Mouse (Mus musculus) CD4-positive, CD25-positive, alpha-beta regulatory T cell (primary cell): Measurements from ENCODE around the gene Olfr1269. TPM values are rescaled to one million over a fixed set of nuclear protein-coding genes. Genes with fewer than 3 reads are reported as not detected.

Experiments
- polyA plus RNA-seq: library from polyadenylated mRNA; unstranded; fragments of 100-300 nt; shearing (Covaris generic); gene quantifications from one replicate; pipeline ENCODE4 v1.2.1, GENCODE M21; 2017

Gene Olfr1269
- not detected for polyA plus RNA-seq

DNA sequence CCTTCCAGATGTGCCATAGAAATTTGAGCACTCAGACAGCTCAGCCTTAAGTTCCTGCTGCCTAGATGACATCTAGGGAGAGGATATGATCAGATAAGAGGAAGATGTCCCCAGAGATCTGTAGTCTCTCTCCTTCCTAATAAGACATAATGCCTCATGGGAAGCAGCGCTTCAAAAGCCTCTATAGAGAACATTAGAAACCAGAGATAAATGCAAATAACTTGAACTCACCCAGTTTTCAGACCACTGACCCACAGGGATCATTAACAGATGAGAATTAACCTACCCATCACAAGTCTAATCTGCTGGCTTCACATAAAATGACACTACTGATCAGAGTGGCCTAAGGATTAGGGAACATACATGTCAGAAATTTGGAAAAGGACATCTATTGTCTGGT, at the start of gene Olfr1269:
Olfr1269 (minus strand) TSS at position 101 of the 400 bp plus-strand sequence.

DNA sequence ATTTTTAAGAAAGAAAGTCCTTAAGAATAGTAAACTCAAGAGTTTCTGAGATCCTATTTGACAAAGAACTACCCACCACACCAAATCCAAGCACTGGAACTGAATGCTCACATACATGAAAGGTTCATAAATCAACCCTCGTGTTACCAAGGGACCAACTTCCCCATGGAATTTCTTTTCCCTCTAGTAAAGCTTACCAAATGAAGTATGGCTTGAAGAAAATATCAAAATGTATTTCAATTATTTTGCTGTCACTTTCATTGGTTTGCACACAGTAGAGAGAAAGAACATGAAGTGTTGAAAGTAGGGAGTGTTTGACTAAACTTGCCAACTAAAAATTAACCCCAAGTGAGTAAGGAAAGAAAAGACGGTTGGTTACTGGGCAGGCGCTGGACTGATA, 31.8 kb upstream of the Olfr1269 start, which contains the start of gene Olfr1270:
Olfr1270 (minus strand) TSS at position 101 of the 400 bp plus-strand sequence.

DNA sequence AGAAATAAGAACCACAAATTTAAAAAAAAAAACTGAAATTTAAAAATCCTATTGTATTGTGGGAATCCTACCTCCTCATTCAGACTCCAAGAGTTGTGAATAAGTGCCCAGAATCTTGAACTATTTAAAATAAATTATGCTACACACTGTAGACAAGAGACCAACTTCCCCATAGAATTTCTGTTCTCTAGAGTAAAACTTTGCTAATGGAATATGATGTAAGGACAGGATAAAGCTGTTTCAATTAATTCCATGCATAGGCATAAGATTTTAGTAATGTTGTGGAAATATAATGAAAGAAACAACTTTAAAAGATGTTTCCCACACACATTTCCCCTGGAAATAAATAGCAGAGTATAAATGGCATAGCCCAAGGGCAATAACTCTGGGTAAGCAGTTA, 21.0 kb upstream of the Olfr1269 start, which contains the start of gene Olfr32:
Olfr32 (minus strand) TSS at position 101 of the 400 bp plus-strand sequence.

Other genes starting within 250 kb of the Olfr1269 start
- gene Olfr1257, start 243.0 kb downstream of the Olfr1269 start, polyA plus RNA-seq, result not detected
- 0.19 TPM for gene Olfr1258, start 194.1 kb downstream of the Olfr1269 start, polyA plus RNA-seq
- gene Olfr1259, start 172.7 kb downstream of the Olfr1269 start, polyA plus RNA-seq, result not detected
- not detected for gene Olfr1260, start 147.1 kb downstream of the Olfr1269 start, polyA plus RNA-seq
- gene Olfr1261, start 130.2 kb downstream of the Olfr1269 start, polyA plus RNA-seq, result not detected
- not detected for gene Olfr1262, start 121.3 kb downstream of the Olfr1269 start, polyA plus RNA-seq
- gene Olfr1263, start 109.3 kb downstream of the Olfr1269 start, polyA plus RNA-seq, result 0.08 TPM
- not detected for gene Olfr1264, start 95.8 kb downstream of the Olfr1269 start, polyA plus RNA-seq
- gene Olfr1265, start 86.1 kb downstream of the Olfr1269 start, polyA plus RNA-seq, result not detected
- gene Olfr140, start 57.8 kb downstream of the Olfr1269 start, polyA plus RNA-seq, result not detected
- not detected for gene Olfr32, start 20.9 kb upstream of the Olfr1269 start, polyA plus RNA-seq
- not detected for gene Olfr1270, start 31.7 kb upstream of the Olfr1269 start, polyA plus RNA-seq
- not detected for gene Olfr1506, start 103.1 kb upstream of the Olfr1269 start, polyA plus RNA-seq
- gene Olfr142, start 136.2 kb upstream of the Olfr1269 start, polyA plus RNA-seq, result not detected
- 0.10 TPM for gene Olfr1271, start 149.6 kb upstream of the Olfr1269 start, polyA plus RNA-seq
- not detected for gene Olfr1272, start 171.4 kb upstream of the Olfr1269 start, polyA plus RNA-seq
- gene Gm13769, start 200.8 kb upstream of the Olfr1269 start, polyA plus RNA-seq, result not detected